Mouse (Mus musculus) activated CD4-positive, CD25-positive, alpha-beta regulatory T cell, adult 4 months (primary cell): ENCODE data around the gene Rps6kb1. TPM values are rescaled to one million over a fixed set of nuclear protein-coding genes. Genes with fewer than 3 reads are reported as not detected.
"Not testable (repeated sequence)": the region's sequence is repeated elsewhere in the genome, so short reads cannot be mapped to it uniquely, and the experiment has no call there.

Source experiments
- ATAC-seq: one replicate; pipeline ENCODE4 v1.8.0; 2017
- polyA plus RNA-seq, 2 experiments: library from polyadenylated mRNA; unstranded; fragments of 100-300 nt; shearing (Covaris generic); gene quantifications; one replicate each; pipeline ENCODE4 v1.2.1; 2017

Rps6kb1 gene
- polyA plus RNA-seq, 2 experiments from 2014 or later = 40.2 to 56.5 TPM

DNA sequence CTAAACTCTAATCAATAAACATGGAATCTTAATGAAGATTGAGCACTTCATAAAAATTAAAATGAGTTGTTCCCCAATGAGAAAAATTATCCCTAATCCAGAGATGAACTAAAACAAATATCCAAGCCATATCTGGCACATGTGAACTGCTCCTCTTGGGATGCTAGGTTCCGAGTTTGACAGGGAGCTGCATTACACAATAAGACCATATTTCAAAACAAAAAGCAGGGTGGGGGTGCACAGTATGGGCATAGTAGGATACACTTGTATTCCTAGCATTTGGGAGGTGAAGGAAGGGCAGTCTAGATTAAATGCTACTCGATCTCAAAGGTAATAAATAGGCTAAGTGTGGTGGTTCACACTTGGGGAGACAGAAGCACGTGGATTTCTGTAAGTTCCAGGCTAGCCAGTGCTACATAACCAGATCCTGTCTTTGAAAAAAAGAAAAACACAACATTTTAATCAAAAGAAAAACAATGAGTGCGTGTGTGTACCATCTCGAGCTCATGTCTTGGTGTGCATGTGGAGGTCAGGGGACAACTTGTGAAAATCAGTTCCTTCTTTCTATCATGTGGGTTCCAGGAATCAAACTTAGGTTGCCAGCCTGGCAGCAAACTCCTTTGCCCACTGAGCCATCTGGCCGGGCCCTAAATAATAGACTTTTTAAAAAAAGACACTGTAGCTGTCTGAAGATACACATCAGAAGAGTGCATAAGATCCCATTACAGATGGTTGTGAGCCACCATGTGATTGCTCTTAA is 4.7 kb downstream of the Rps6kb1 start:
- no peak for ATAC-seq

DNA sequence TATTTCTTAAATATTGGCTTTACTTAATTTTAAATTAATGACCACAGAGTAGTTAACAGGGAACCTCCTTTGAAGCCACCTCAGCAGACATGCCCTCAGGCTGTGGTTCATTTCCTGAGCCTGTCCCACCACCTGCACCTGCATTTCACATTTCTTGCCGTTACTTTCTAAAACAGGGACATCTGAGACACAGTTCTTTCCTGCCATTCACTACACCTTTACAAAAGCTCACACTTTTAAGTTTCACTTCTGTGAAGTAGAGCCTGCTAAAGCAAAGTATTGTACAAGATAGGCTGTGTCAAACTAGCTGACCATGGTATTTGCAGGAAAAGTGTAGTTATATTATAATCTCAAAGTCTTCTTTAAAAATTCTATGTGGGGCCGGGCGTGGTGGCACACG is 5.8 kb downstream of the Rps6kb1 start:
- ATAC-seq = no peak

DNA sequence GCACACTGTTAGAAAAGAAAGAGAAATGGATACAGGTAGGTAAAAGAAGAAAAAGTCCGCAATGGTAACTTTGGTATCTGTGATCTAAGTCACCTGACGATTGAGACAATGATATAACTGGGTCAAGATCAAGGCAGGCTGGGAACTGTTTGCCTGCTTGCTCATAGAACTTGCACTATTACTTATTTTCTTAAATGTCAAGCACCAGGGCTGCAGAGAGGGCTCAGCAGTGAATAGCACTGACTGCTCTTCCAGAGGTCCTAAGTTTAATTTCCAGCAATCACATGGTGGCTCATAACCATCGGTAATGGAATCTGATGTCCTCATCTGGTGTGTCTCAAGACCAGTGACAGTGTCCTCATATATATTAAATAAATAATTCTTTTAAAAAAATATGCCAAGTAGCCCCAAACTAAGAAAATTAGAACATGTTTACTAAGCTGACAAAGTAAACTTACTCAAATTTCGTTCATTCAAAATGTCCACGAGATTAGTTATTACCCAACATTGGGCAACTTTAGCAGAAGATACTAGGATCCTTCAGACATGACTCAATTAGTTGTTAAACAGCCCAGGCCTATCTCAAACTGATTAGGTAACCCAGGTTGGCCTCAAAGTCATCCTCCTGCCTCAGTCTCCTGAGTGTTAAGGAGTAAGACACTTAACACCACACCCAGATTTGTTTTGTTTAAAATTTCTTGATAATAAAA is 10.2 kb downstream of the Rps6kb1 start:
- no peak for ATAC-seq

DNA sequence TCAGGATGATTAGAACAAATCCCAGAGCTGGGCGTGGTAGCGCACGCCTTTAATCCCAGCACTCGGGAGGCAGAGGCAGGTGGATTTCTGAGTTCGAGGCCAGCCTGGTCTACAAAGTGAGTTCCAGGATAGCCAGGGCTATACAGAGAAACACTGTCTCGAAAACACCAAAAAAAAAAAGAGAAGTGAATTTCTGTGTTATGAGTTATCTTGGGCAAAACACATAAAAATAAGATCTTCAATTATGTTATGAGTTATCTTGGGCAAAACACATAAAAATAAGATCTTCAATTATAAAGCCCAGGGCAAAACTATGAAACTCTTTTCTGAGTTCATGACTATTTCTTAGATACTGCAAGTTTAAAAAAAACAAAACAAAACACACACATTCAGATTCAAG is 11.3 kb downstream of the Rps6kb1 start:
- not testable (repeated sequence) for ATAC-seq

DNA sequence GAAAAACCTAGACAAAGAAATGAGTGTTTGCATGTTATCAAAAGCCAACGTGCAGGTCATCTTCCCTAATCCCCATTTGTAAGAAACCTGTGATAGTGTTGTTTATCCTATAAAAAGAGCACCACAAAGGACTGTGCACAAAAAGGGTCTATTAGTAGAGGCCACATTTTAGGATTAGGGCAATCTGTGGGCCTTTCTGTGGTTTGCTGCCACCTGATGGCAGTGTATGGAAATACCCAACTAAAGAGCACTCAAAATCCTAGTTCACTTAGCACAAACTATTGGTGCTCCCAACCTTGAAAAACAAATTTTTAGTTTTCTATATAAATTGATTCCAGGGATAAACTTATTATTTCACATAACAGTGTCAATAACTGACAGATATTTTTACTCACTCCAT is 11.8 kb downstream of the Rps6kb1 start:
- no peak for ATAC-seq

DNA sequence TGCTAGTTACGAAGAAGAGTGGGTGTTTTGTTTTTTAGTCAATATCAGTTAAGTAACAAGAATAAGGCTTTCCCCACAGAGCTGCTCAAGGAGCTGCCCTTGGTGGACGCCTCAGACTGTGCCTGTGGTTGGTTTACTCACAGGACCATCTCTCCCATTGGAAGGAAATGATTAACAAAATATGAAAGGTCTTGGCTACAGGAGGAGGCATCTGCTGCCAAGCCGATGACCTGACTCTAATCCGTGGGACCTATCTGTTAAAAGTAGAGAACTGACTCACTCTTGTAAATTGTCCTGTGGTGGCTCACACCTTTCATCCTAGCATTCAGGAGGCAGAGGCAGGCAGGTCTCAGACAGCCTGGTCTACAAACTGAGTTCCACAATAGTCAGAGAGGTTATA is 17.1 kb downstream of the Rps6kb1 start:
- ATAC-seq = no peak

DNA sequence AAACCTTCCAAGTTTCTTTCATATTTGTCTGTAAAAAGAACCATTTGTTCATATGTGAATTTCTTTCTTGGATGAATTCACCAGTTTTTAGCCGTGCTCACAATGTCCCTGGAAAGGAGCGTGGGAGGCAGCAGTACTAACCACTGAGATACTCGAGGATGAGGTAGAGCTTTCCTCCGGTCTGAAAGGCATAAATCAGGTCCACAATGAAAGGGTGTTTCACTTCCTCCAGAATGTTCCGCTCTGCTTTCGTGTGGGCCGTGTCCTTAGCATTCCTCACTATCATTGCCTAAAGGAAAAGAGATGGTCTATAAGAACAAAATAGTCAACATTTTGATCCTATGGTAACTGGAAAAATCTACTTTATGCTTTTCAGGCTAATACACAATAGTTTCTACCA is 24.9 kb downstream of the Rps6kb1 start:
- no peak for ATAC-seq

DNA sequence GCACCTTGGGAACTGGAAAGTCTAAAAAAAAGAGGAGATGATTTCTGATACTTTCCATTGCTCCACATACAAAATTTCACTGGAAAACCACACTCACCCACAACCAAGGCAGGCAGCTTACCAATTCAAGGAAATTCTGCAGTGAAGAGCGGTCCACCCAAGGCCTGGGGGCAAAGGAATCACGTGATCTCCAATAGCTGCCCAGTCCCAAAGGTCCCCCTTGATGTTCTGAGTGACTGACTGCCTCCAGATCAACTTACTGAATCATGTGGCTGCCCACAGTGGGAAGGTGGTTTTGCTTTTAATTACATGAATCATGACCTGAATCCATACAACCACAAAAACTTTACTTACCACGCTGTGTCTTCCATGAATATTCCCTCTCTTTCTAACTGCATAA is 27.4 kb downstream of the Rps6kb1 start:
- ATAC-seq = no peak

DNA sequence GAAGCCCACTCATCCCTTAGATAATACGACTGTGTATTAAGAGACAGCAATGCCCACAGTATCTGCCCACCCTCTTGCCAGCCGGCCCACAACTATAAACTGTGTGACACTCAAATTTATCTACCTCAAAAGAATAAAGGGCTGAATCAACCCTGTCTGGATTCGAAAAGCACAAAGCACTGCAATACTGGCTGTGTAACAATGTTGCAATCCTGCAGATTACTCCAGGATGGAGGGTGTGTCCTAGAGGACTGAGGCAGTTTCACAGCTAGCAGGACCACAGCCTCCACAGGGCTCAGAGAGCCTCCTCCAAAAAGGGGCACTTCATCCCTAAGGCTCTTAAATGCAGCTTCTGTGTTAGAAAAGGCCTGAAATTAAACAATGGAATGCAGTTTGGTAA is 28.0 kb downstream of the Rps6kb1 start:
- ATAC-seq = no peak

DNA sequence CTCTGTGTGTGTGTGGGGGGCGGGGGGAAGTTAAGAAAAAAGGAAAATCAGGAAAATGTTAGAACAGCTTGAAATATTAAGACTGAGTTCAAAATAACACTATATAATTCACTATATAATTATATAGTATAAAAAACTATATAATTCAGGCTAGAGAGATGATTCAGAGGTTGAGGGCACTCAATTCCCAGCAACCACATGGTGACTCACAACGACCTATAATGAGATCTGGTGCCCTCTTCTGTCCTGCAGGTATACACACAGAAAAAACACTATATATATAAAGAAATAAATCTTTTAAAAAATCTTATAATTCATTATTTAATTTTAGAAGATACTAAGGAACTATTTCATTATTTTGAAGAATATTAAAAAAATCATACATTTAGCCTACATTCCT is 36.6 kb downstream of the Rps6kb1 start:
- ATAC-seq = no peak

DNA sequence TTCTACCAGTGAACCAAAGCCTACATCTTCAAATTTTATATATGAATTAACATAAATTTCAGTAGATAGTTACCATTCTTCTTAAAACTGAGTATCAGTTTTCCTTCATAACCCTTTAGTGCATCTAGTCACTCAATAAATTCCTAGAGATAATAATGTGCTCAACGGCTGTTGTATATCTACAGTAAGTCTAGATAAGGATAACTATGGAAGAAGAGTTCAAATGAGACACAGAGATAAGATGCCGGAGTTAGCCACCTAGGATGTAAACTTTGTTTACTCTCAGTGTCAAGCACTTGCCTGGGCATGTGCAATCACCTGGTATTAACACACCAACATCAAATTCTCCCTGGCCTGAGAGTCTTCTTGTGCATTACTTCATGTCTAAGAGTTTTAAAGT is 37.3 kb downstream of the Rps6kb1 start:
- ATAC-seq = no peak

DNA sequence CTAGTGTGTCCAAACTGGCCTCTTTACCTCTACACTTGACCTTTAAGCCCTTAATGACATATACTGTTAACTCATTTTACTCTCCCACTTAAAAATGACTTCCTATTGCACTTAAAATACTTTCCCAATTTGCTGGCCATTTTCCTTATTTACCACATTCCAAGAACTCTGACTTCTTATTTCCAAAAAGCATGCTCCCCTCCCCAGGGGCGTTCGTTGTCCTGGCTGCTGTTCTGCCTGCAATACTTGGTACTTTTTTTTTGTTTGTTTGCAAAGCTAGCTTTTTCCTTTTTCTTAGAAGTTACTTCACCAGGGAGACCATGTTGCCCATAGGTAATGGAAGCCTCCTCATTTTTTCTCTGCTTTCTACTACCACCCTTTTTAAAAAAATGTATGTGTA is 41.5 kb downstream of the Rps6kb1 start:
- ATAC-seq = no peak

DNA sequence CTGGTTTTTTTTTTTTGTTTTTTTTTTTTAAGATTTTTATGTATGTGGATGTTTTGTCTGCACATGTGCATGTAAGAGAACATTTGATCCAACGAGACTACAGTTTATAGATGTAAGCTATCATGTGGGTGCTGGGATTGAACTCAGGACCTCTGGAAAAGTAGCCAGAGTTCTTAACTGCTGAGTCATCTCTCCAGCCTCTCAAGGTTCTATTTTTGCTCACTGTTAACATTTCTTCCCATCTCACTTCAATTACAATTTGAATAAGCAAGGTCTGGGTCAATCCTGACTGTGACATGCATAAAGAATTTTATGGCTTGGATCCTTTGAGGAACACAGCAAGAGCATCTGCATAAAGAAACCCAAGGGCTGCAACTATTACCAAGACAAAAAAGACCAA is 43.8 kb downstream of the Rps6kb1 start:
- no peak for ATAC-seq

DNA sequence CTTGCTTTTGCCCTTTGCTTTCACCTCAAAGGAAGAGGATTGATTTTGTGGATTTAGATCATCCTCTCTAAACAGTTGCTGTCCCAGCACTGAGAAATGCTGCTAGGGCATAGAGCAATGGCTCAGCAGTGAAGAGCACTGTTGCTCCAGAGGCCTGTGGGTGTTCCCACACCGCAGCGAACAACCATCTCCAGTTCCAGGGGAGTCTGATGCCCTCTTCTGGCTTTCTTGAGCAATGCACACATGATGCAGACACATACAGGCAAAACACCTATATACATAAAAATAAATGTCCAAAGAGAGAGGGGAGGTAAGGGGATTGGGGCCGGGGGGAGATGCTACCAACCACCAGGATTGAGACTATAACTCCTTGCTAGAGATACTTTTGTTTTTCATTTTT is 46.7 kb downstream of the Rps6kb1 start:
- ATAC-seq = no peak

DNA sequence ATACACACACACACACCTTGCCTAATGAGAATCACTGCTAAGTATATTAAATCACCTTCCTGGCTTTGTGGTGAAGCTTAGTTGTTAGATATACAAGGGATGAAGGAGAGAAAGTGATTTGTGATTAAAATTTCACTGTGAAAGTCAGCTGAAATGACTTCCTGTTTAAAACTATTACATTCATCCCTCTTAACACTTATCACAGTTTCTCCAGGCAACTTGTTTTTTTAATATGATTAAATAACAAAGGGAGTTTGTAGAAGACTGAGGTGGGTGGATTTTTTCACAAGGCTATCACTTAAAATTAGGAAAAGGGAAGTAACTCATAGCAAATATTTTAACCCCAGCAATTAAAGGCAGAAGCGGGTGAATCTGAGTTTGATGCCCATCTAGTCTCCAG is 47.2 kb downstream of the Rps6kb1 start:
- ATAC-seq = no peak

DNA sequence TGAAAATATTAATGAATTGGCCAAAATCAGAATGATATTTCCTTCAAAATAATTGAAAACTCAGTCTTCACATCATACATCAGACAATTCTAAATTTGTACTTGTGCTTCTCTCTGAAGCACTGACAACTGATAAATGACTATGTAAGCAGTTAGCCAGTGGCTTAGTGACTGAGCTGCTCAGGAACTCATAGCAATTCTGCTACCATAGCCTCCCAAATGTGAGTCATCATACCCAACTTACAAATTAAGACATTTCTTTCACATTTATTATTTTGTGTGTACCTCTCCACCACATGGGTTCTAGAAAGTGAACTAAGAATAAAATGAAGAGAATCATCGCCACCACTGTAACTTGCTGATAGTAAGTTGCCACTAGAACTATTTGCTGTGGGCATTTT is 53.8 kb downstream of the Rps6kb1 start:
- no peak for ATAC-seq

DNA sequence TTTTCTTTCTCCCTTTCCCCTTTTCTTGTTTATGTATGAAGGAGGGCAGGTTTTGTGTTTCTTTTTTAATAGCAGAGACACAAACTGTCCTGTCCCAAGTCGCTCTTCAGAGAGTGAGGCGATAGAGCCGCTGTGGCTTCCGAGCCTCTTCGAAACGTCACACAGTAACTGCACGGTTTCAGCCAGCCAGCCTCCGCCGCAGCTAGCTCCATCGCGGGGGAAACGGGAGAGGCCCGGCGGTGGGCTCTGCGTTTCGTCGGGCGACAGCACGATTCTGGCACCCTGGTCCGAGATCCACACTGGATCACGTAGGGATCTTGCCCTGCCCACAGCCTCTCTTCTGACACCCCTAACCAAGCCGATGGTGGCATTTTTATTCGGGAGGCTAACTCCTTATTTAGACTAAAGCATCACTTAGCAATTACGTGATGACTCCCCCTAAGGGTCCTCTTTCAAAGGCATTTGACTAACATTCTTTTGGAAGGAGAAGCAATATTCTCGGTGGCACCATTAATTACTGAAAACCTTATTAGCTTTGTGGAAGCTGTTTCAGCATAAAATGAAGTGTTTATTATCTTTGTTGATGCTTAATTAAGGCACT is 59.6 kb downstream of the Rps6kb1 start:
- ATAC-seq = no peak

DNA sequence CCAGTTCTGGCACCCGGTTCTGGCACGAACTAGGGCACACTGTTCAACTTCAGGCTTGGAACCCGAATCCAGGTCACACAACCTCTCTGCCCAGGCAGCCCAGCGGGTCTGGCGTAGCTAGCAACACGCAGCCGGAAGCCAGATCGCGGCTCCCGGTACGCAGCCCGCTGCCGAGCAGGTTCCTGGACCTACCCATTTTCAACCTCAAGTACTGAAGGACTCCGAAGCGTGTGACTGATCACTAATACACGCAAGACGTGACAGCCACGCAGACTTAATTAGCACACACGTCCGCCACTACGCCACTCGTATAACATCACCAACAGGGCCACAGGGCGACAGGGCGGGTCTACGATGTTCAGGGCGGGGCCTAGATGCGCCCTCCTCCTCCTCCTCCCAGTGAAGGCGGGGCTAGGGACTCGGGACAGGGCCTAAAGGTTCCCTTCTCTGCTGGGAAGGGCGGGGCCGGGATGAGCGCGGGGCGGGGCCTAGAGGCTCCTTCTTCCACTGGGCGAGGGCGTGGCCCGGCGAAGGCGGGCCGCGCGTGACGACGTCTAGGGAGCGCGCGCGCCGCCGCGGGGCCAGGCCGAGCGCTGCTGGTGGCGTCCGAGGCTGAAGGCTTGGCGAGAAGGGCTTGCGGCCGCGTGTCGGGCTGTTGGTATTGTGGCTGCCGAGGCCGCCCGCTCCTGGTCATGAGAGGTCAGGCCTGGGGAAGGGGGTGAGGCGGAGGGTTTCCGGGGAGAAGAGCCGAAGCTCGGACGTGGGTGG is 60.3 kb downstream of the Rps6kb1 start, which contains the start of gene Rnft1:
Rnft1 (plus strand) TSS at position 557 of the 768 bp plus-strand sequence.
- ATAC-seq = peak; percentile 90

DNA sequence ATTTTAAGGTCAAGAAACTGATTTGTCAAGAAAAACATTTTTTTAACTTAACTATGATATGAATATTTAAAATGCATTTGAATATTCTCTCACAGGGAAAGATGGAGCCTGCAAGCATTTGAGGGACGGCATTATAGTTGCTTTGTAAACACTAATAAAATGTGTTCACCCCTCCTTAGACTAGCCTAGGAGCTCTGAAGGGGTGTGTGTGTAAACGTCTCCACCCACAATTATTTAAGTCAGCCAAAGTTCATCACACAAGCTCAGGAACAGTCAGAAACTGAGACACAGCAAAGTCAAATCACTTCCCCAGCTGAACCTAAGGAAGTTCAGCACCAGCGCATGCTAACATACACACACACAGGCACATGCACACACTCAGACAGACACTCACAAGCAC is 71.0 kb downstream of the Rps6kb1 start:
- no peak for ATAC-seq

DNA sequence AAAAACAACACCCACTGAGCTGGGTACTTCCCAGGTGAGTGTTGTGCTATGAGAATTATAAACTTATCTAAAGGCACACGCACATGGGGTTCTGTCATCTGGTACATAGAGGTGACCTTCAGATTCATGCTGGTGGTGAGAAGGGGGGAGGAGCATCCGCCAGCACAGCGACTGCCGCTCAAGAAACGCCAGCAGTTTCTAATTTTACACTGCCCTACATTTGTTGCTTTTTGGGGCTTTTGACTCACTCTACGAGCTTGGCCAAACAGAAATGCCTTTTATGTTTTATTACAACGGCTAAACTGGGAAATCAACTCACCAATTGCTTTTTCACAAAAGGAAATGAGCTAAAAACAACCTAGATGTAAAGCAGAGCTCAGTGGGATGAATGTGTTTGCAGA is 71.8 kb downstream of the Rps6kb1 start:
- peak; percentile 63 for ATAC-seq

DNA sequence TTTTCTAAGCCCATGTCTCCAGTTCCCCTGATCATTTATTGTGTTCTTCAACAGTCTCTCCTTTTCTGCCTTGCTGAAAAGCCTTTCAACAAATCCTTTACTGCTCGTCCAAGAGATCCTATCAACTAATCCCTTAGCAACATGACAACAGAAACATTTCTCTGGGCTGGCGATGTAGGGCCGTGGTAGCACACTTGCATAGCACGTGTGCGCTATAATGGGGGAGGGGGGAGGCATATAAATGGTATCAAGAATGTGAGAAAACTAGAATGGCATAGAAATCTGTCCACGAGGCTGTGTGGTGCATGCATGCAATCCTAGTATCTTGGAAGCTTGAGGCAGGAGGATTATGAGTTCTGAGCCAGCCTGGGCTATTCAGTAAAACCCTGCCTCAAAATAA is 72.8 kb downstream of the Rps6kb1 start:
- no peak for ATAC-seq

DNA sequence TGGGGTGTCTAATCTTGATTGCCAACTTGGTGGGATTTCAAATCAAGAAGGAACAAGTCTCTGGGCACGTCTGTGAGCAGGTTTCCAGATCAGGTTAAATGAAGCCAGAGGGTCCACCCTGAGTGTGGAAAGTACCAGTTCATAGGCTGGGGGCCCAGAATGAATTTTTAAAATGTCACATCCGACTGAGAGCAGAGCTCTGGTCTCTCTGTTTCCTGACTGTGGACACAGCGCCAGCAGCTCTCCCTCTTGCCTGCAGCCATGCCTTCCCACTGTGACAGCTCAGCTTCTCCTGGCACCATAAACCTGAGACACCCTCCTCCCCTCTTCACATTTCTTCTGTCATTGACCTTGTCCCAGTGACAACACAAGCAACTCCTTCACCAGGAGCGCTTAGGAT is 75.6 kb downstream of the Rps6kb1 start:
- ATAC-seq = no peak

DNA sequence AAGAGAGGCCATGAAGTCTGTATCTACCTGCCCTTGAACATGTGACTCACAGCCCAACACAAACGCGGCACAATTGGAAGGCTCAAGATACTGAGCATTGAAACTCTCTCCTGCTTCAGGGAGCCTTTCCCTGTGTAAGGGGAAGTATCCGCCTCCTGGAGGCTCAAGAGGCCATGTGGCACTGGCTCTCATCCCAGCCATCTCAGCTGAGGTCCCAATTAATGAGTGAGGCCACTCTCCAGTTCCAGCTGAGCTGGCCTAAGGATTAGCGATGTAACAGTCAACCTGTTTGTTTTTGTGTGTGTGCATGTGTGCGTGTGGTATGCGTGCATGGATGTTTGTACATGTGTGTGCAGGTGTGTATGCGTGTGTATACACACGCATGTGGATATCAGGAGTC is 76.3 kb downstream of the Rps6kb1 start:
- no peak for ATAC-seq
